ENCODE assay signal across 23 mouse cellular contexts in the genomic region with DNA sequence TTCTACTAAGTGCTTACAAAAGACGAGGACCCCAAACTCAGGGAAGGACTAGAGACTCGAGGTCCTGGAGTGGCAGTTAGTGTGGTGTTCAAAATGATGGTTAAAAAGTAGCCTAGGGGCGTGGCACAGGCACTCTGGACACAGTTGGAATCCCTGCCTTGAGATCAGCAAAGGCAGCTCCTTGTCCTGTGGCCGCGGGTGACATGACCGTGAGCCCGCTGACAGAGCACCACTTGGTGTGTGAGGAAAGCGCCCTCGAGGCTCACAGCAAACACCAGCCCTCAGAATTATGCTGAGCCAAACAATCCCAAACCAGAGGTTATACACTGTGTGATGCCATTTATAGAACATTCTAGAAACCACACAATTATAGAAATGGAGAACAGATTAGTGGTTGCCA.
DNase-seq lines count a peak whose midpoint lies in the region; ATAC-seq and TF ChIP-seq lines count a peak whose summit lies in the region.
"Had no signal": no experiment of that assay in that cellular context is flagged by ENCODE, and none has a peak within 500 bp of the region (broad histone marks: within the 10 kb centered on the region; RNA-seq: fewer than 3 reads in every experiment).

No protein-coding gene starts in this region.

- no peaks in the 10 kb centered on the region for H3K9me3 ChIP-seq in liver, embryonic 11.5 days (ENCODE audit: control insufficient read depth, low read length)
- H3K9me3 ChIP-seq in midbrain, embryonic 10.5 days (replicated peaks): no peaks in the 10 kb centered on the region
- no peaks in the 10 kb centered on the region for H3K9me3 ChIP-seq in limb, embryonic 10.5 days (replicated peaks)
- H3K9me3 ChIP-seq: embryonic facial prominence, embryonic 12.5 days; forebrain, embryonic 13.5 days; hindbrain, embryonic 10.5 days; hindbrain, embryonic 15.5 days had no signal

- no peaks in the 10 kb centered on the region for H3K79me2 ChIP-seq in liver, adult 2 months (ENCODE audit: control insufficient read depth, insufficient read depth, low read length)

- no peaks in the 10 kb centered on the region for H3K27me3 ChIP-seq in kidney, adult 2 months (replicated peaks; ENCODE audit: control insufficient read depth, insufficient read depth, low read length)
- no peaks in the 10 kb centered on the region for H3K27me3 ChIP-seq in liver, adult 2 months (ENCODE audit: control insufficient read depth, insufficient read depth, low read length)
- no peaks in the 10 kb centered on the region; the same call in 1 of the 2 replicates for H3K27me3 ChIP-seq in liver, embryonic 11.5 days (replicated peaks; ENCODE audit: control insufficient read depth, insufficient read depth, low read length)
- no peaks in the 10 kb centered on the region for H3K27me3 ChIP-seq in midbrain, embryonic 10.5 days (ENCODE audit: low read depth, poor library complexity, severe bottlenecking)
- no peaks in the 10 kb centered on the region for H3K27me3 ChIP-seq in limb, embryonic 10.5 days (ENCODE audit: low read depth, poor library complexity, severe bottlenecking)
- H3K27me3 ChIP-seq: embryonic facial prominence, embryonic 12.5 days; forebrain, embryonic 13.5 days; hindbrain, embryonic 15.5 days had no signal

- WGBS in kidney, adult 2 months: 62% methylated on average over 9 of the region's 9 CpGs
- 82% methylated on average over 9 of the region's 9 CpGs for WGBS in liver, adult 2 months
- WGBS in liver, embryonic 11.5 days: 83% methylated on average over 9 of the region's 9 CpGs
- 82% methylated on average over 9 of the region's 9 CpGs for WGBS in midbrain, embryonic 10.5 days
- 84% methylated on average over 9 of the region's 9 CpGs for WGBS in limb, embryonic 10.5 days

- H3K4me3 ChIP-seq in kidney, adult 2 months (ENCODE audit: insufficient read depth, low read depth, low read length): no peak overlapping the region
- no peak overlapping the region for H3K4me3 ChIP-seq in liver, adult 2 months (ENCODE audit: insufficient read depth, low read depth, low read length)
- H3K4me3 ChIP-seq in liver, embryonic 11.5 days (ENCODE audit: low read depth, low read length): no peak overlapping the region
- H3K4me3 ChIP-seq in bone marrow macrophage, adult 2 months (ENCODE audit: insufficient read depth, low read length): no peak overlapping the region
- H3K4me3 ChIP-seq in midbrain, embryonic 10.5 days: no peak overlapping the region
- H3K4me3 ChIP-seq in limb, embryonic 10.5 days: no peak overlapping the region
- H3K4me3 ChIP-seq: embryonic facial prominence, embryonic 12.5 days; forebrain, embryonic 13.5 days; gastrocnemius, adult 2 months; hindbrain, embryonic 10.5 days; hindbrain, embryonic 15.5 days had no signal

- H3K27ac ChIP-seq in kidney, adult 2 months (ENCODE audit: insufficient read depth, low read depth, low read length): no peak overlapping the region
- no peak overlapping the region for H3K27ac ChIP-seq in liver, adult 2 months (replicated peaks; ENCODE audit: insufficient read depth, low read depth, low read length)
- H3K27ac ChIP-seq in liver, embryonic 11.5 days (ENCODE audit: low read depth, low read length): no peak overlapping the region
- H3K27ac ChIP-seq in bone marrow macrophage, adult 2 months (ENCODE audit: insufficient read depth, low read depth, low read length): peak overlapping the region; percentile 37; the same call in 1 of the 2 replicates
- H3K27ac ChIP-seq in midbrain, embryonic 10.5 days (replicated peaks): no peak overlapping the region
- no peak overlapping the region for H3K27ac ChIP-seq in limb, embryonic 10.5 days
- H3K27ac ChIP-seq: embryonic facial prominence, embryonic 12.5 days; forebrain, embryonic 13.5 days; gastrocnemius, adult 2 months; hindbrain, embryonic 10.5 days; hindbrain, embryonic 15.5 days had no signal

- no peak for TF ChIP-seq POLR2A in kidney, adult 2 months (IDR thresholded peaks at IDR 0.05; ENCODE audit: low read depth, low read length)
- no peak for TF ChIP-seq POLR2A in liver, adult 2 months (IDR thresholded peaks at IDR 0.05; ENCODE audit: extremely low read depth, insufficient read depth, low read length)
- TF ChIP-seq POLR2A in bone marrow macrophage, adult 2 months (IDR thresholded peaks at IDR 0.05; ENCODE audit: borderline replicate concordance, low read depth, low read length): no peak

- no peak for ATAC-seq in liver, embryonic 11.5 days (replicated peaks; ENCODE audit: low FRiP score)
- ATAC-seq: CD4-positive, CD25-positive, alpha-beta regulatory T cell, adult 4 months; forebrain, embryonic 13.5 days had no signal

- DNase-seq in kidney, adult 2 months: peak; percentile 74
- no peak for DNase-seq in kidney, adult 18-20 months
- peak; percentile 35 for DNase-seq in liver, adult 2 months (ENCODE audit: extremely low read depth, low read depth, low spot score)
- DNase-seq in liver, embryonic 11.5 days (ENCODE audit: low spot score): no peak
- DNase-seq in NIH3T3 (ENCODE audit: low read depth): peak; percentile 35
- DNase-seq in midbrain, embryonic 10.5 days (ENCODE audit: low spot score): no peak
- DNase-seq in limb, embryonic 10.5 days (ENCODE audit: low spot score): no peak
- DNase-seq: adrenal gland, adult 2 months; adrenal gland, postnatal 36 days; B cell, adult 2 months; cerebellum, adult 11 months; cerebellum, adult 8-10 months; cerebellum, postnatal 14 days; embryo, embryonic 11 days; gastrocnemius, adult 2 months; gastrocnemius, postnatal 25 days had no signal

- peaks cover 10% of the 10 kb centered on the region for H3K4me1 ChIP-seq in kidney, adult 2 months (ENCODE audit: control insufficient read depth, insufficient read depth, low read length)
- H3K4me1 ChIP-seq in liver, adult 2 months (ENCODE audit: control insufficient read depth, insufficient read depth, low read length): peaks cover 28% of the 10 kb centered on the region
- H3K4me1 ChIP-seq in liver, embryonic 11.5 days (replicated peaks; ENCODE audit: control insufficient read depth, insufficient read depth, low read length): peaks cover 37% of the 10 kb centered on the region
- H3K4me1 ChIP-seq in bone marrow macrophage, adult 2 months (ENCODE audit: control insufficient read depth, insufficient read depth, low read length): peaks cover 57% of the 10 kb centered on the region
- H3K4me1 ChIP-seq in midbrain, embryonic 10.5 days: peaks cover 9% of the 10 kb centered on the region
- peaks cover 39% of the 10 kb centered on the region for H3K4me1 ChIP-seq in limb, embryonic 10.5 days
- H3K4me1 ChIP-seq: hindbrain, embryonic 15.5 days had no signal

- H3K9ac ChIP-seq in liver, adult 2 months (ENCODE audit: low read depth, low read length): no peak overlapping the region
- no peak overlapping the region for H3K9ac ChIP-seq in liver, embryonic 11.5 days (ENCODE audit: low read depth, low read length)
- H3K9ac ChIP-seq: embryonic facial prominence, embryonic 12.5 days; forebrain, embryonic 13.5 days; hindbrain, embryonic 15.5 days had no signal

- TF ChIP-seq CTCF in kidney, adult 2 months (conservative IDR thresholded peaks at IDR 0.05; ENCODE audit: insufficient read depth, insufficient read length, low read depth, low read length): no peak
- TF ChIP-seq CTCF in liver, adult 2 months (IDR thresholded peaks at IDR 0.05; ENCODE audit: low read depth, low read length): no peak
- TF ChIP-seq CTCF in bone marrow macrophage, adult 2 months (IDR thresholded peaks at IDR 0.05; ENCODE audit: low read depth, low read length): no peak

- H3K36me3 ChIP-seq in kidney, adult 2 months (ENCODE audit: control insufficient read depth, insufficient read depth, low read length): no peaks in the 10 kb centered on the region
- H3K36me3 ChIP-seq in liver, adult 2 months (ENCODE audit: control insufficient read depth, insufficient read depth, low read length): no peaks in the 10 kb centered on the region
- no peaks in the 10 kb centered on the region for H3K36me3 ChIP-seq in liver, embryonic 11.5 days (ENCODE audit: control insufficient read depth, insufficient read depth, low read length)
- no peaks in the 10 kb centered on the region for H3K36me3 ChIP-seq in midbrain, embryonic 10.5 days
- no peaks in the 10 kb centered on the region for H3K36me3 ChIP-seq in limb, embryonic 10.5 days
- H3K36me3 ChIP-seq: embryonic facial prominence, embryonic 12.5 days; G1E; hindbrain, embryonic 10.5 days; hindbrain, embryonic 15.5 days had no signal

- no peak overlapping the region for H3K4me2 ChIP-seq in liver, embryonic 11.5 days
- H3K4me2 ChIP-seq: embryonic facial prominence, embryonic 12.5 days; forebrain, embryonic 13.5 days; hindbrain, embryonic 15.5 days had no signal

Comparison
In these comparisons a context has a peak if more than half of its experiments do, and no peak if none do; other contexts are left out.
1. DNase-seq: peak in kidney, adult 2 months (single experiment), liver, adult 2 months (single experiment) and NIH3T3 (single experiment); none in kidney, adult 18-20 months (single experiment), liver, embryonic 11.5 days (single experiment), midbrain, embryonic 10.5 days (single experiment) and limb, embryonic 10.5 days (single experiment).